Mouse (Mus musculus) CD8-positive naive resting alpha-beta T cell, adult 2 months (primary cell): ENCODE measurements at regions not wholly inside any gene's neighbourhood (a gene's known extent, or its start where the extent isn't known, plus 50 kb on each side); places are given as distances from the start of the nearest gene placed in this dataset.

ENCODE experiments used
- DNase-seq, 2 experiments: peaks; one replicate each; pipeline ENCODE4 v3.0.0; 2022; ENCODE audit warnings: low read depth in 2 of 2, low spot score in 2 of 2

- no peak for DNase-seq
These were observed 286.3 kb upstream of the Fam92a start for GRCm38 (mm10) chr4:12457978-12458597.

DNA sequence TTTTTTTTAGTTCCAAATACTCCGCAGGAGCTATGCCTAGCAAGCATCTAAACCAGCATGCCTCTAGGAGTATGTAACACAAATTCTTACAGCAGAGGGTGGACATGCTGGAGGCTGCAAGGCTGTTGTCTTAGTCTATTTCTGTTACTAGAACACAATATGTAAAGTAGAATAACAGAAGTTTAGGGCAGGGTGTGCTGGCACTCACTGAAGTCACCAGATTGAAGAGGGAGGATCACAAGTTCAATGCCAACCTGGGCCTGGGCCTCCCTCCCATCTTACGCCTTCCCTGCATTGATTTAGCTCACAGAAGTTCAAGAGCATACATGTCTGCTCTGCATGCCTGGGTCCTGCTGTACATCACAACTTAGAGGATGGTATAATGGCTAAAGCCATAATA is 280.3 kb upstream of the Fam92a start:
- no peak for DNase-seq

GRCm38 (mm10) chr4:12425507-12425906 is 253.7 kb upstream of the Fam92a start:
- DNase-seq: no peak

DNA sequence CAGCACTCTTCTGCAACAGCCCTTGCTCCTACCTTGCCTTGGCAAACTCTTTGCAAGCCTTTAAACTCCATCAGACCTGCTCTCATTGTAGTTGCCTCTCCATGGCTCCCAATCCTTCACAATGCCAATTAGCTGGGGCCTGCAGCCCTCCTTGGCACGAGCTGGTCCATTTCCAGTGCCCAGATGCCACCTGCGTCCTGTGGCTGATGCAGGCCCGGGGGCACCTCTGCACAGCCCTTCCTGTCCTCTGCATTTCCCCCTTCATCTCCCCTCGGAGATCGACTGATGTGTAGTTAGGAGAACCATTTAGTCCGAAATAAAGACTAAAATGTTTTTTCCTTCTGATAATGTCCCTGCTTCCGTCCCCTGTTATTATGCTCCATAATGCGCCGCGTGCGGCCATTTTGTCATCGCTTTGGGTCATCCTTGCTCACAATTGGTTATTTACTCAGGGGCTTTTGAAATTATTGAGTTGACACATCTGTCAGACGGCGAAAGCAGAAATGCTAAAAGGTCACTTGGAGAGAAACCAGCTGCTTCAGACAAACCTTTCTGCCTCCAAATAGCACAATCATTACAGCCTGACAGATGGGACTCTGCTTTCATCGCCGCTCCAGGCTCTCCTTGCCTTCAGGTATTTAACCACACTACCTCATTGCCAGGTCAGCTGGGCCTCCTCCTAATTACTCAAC is 250.0 kb upstream of the Fam92a start:
- DNase-seq: no peak

DNA sequence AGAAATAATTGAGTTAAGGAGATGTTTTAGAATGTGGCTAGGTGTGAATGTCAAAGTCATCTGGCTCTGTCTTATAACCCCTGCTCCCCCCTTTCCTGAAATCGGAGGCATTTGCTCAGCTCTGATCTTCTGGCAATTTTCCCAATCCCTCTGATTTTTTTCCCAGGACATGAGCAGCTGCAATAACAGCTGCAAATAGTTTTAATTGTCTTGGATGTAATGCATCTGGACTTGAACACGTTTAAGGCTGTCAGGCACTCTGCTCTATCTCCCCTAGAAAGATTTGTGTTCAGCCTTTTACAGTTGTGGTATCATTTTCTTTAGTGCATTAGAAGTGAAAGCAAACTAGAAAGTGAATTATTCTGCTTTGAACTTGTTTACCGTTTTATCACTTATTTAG is 246.3 kb upstream of the Fam92a start:
- DNase-seq: no peak

DNA sequence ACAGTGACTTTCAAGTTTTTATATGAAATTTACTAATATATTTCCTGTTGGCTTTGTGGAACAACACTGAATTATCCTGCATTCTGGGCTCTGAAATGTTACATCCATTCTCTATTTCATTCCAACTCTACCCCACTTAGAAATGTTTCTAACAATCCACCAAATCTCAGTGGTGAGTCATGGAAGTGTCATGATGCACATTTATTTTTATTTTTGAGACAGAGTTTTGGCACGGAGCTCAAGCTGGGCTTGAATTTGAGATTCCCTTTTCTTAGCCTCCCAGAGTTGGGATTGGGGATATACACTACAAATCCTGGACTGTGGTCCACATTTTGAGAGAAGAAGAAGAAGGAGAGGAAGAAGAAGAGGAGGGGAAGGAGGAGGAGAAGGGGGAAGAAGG is 223.5 kb upstream of the Fam92a start:
- no peak for DNase-seq

- no peak for DNase-seq
These were observed 205.2 kb upstream of the Fam92a start for GRCm38 (mm10) chr4:12376797-12377570.

GRCm38 (mm10) chr4:12369551-12369950 is 197.7 kb upstream of the Fam92a start:
- no peak for DNase-seq

- no peak for DNase-seq
These were observed 185.3 kb upstream of the Fam92a start for GRCm38 (mm10) chr4:12356992-12357634.

- no peak for DNase-seq
These were observed 181.6 kb upstream of the Fam92a start for GRCm38 (mm10) chr4:12353337-12353856.

DNA sequence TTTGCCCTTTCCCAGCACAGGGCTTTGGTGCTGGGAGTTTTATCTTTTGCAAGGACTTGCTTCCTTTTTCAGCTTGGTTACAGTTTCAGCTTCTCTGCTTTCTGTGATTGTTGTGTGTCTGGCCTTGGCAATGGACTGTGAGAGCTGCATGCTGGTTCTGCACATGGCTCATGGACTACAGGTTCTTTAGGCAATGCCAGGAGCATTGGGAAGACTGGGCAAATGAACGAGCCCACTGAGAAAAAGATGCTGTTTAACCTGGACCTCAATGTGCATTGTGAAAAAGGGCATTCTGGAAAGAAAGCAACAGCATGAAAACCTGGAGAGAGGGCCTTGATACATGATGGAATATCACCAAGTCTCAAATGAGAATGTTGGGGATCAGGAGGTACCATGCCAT is 167.4 kb upstream of the Fam92a start:
- DNase-seq: no peak

GRCm38 (mm10) chr4:12334832-12335587 is 163.2 kb upstream of the Fam92a start:
- DNase-seq: no peak

DNA sequence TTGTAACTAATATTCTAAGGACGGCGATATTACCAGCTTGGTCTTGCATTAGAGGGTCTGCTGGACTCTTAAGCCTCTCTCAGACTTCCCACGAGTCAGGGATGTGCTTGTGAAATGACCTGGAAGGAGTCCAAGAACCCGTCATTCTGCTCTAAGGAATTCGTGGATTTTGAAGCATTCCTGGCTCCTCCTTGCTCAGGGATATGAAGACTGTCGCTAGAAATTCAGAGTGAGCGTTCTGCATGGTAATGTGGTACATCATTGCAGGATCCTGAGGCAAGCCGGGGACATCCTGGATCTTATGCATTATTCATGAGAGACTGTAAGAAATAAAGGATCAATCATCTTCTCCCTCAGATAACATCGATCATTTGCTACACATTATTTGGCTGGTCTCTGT is 162.6 kb upstream of the Fam92a start:
- DNase-seq: no peak

DNA sequence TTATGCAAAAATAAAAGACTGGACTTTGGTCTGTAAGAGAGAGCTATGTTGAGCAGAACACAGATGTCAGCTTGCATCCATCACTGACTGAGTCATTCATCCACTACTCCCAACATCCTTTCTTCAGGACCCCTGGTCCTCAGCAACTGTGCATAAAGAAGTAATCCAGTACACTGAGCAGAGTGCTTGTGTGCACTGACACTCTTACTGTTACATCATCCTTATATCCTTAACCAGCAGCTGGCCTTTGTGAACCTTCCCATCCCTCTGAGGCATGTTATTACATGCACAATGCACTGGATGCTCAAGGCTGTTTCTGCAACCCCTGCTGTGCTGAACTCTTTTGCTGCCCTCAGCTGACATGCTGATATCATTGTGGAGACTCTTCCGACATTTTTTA is 144.2 kb upstream of the Fam92a start:
- no peak for DNase-seq

- no peak for DNase-seq
These were observed 136.5 kb upstream of the Fam92a start for GRCm38 (mm10) chr4:12308332-12308731.

DNA sequence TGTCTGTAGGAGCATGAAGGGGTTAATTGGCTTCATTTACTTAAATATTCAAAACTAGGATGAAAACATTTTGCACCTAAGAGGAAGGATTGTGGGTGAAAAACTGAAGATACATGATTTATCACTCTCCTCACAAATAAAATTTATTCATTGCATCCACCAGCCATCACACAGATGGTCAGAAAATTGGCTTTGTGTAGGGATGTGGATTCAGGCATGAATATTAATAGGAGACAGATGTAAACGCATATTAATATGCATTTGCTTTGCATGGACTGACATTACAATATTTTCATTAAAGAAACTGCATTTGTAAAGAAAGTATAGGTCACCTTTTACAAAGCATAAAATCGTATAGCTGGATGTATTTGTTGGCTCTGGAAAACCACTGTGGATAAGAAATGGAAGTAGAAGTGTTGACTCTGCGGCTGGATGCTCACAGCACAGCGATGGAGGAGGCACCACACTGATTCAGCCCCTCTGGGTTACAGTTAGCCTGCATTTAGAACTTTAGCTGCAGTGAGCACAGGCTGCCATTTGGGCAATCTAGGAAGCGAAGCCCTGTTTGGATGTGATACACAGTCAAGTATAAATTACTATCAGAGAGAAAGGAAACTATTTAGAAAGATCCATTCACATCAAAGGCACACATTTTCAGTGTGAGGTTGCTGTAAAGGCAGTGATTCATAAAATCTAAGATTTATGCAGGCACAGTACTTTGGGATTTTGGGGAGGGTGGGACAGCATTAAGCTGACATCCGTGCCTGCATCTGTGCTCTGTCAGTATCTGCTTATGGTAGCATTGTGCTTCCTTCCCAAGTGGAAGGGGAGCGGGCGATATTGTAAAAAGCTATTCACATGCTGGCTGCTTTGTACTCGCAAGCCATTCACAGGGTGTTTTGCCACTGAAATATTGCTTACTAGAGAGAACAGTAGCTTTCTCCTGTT is 135.1 kb upstream of the Fam92a start:
- DNase-seq: no peak

- DNase-seq: no peak
These were observed 115.4 kb upstream of the Fam92a start for GRCm38 (mm10) chr4:12287079-12287686.

GRCm38 (mm10) chr4:12286391-12286790 is 114.6 kb upstream of the Fam92a start:
- no peak for DNase-seq

- no peak for DNase-seq
These were observed 114.2 kb upstream of the Fam92a start for GRCm38 (mm10) chr4:12285983-12286382.
